Mouse (Mus musculus) heart, postnatal 0 days (tissue): ENCODE results near the gene Rplp0.

ENCODE experiments used
- CTCF ChIP-seq: IDR thresholded peaks from 2 replicates; pipeline ENCODE4 v1.5.1; 2016; ENCODE audit warnings: antibody characterized with exemption, control low read depth, low read depth
- EP300 ChIP-seq: IDR thresholded peaks from 2 replicates; pipeline ENCODE4 v1.6.1; 2016; ENCODE audit warnings: antibody characterized with exemption, low read depth

- TF ChIP-seq CTCF (no peak), EP300 (no peak)
Measured at GRCm38 (mm10) chr5:115534290-115534731, 25.0 kb upstream of the Rplp0 start.
